Mouse (Mus musculus) CD8-positive naive resting alpha-beta T cell, adult 2 months (primary cell): Measurements from ENCODE around the gene Cpt1c.

ENCODE experiments used
- DNase-seq, 2 experiments: peaks; one replicate each; pipeline ENCODE4 v3.0.0; 2022; ENCODE audit warnings: low read depth in 2 of 2, low spot score in 2 of 2

The Cpt1c gene

DNA sequence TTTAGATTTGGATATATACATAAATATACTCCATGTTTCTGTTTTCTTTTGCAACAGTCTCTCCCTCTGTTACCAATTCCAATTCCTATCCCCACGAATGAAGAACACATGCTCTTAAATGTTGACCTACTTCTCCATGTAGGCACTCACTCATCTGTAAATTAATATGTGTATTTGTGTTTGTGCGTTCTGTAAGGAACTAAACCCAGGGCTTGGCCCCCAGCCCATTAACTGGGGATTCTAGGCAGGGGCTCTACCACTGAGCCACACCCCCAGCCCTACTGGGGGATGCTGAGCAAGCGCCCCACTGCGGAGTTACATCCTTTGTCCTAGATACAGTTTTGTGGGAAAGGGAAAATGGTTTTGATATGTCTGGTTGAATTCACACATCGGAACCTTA, 55.5 kb downstream of the Cpt1c start:
- no peak for DNase-seq

DNA sequence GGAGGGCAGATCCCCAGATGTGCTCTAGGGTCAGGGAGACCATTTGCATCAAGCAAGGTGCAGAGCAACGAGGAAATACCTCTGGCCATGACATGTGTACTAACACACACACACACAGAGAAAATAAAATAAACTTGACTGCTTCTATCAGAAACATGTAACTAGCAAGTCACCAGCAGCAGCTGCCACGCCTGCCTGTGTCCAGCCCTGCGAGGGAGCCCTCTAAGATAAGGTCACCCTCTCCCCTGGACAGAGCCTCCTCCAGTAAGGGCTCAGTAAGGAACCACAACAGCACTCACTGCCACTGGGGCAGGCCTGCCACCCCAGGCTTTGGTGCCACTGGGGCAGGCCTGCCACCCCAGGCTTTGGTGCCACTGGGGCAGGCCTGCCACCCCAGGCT, 56.4 kb downstream of the Cpt1c start:
- no peak for DNase-seq

DNA sequence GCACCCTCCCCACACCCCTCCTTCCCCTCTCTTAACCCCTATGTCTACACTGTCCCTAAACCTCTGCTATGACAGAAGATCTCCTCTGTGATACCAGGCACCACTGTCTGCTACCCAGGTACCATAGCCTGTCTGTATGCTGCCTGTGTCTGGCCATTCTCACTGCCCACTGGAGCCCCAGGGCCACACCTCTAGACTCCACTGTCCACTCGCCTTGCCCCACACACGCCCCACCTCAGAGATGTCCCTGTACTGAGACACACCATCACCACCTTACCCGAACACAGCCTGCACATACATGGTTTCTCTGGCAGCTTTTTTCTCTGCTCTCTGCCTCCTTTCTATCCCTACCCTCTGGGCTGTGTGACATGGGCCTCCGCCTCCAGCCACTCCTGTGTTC, 57.8 kb downstream of the Cpt1c start:
- no peak for DNase-seq

DNA sequence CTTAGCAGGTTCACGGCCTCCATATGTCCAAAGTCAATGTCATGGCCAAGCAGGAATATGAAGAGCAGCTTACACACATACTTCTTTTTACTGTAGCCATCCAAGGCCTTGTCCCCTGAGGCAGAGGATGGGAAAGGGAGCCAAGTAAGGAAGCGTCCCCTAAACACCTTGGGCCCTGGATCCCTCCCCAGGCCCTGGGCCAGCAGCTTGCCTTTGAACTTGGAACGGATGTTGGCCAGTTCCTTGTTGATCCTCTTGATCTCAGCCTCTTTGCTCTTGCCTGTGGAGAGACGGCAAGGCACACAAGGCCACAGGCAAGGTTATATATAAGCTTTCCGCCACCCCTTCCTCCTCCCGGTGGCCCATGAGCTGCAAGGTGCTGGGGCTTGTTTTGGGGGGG, 58.5 kb downstream of the Cpt1c start:
- DNase-seq: no peak

DNA sequence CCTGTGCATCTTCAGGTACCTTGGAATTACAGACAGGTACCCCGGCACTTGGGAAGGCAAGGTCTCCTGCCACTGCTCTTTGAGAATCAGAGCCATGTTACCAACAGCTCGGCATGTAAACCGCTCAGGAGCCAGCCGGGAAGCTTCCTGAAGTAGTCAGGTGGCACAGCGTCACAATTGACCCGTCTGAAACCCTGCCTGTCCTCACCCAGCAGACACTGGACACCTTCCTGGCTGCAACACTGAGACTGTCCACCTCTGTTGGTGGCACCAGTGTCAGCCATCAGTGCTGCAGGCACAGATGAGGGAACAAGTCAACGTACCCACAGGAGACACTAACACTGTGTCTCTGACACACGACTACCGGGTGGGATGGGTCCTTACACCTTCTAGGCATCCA, 59.3 kb downstream of the Cpt1c start:
- no peak for DNase-seq

DNA sequence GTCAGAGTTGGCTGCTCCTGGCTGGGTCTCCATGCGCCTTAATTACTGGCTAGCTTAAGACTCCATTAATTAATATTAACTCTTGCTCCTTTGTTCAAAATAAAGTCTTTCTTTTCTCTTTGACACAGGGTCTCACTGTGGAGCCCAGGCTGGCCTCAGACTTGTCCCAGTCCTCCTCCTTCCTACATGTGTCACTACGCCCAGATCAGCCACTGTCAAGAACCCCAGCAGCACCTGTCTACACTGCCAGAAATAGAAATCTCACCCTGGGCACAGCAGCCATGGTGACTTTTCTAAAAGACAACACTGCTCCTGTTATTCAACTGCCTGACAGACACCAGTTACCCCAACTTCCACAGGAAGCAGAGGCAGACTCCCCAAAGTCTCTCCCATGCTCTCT, 60.3 kb downstream of the Cpt1c start:
- DNase-seq: no peak
